Mouse (Mus musculus): ENCODE measurements around the gene Bnip3.

The Bnip3 gene

DNA sequence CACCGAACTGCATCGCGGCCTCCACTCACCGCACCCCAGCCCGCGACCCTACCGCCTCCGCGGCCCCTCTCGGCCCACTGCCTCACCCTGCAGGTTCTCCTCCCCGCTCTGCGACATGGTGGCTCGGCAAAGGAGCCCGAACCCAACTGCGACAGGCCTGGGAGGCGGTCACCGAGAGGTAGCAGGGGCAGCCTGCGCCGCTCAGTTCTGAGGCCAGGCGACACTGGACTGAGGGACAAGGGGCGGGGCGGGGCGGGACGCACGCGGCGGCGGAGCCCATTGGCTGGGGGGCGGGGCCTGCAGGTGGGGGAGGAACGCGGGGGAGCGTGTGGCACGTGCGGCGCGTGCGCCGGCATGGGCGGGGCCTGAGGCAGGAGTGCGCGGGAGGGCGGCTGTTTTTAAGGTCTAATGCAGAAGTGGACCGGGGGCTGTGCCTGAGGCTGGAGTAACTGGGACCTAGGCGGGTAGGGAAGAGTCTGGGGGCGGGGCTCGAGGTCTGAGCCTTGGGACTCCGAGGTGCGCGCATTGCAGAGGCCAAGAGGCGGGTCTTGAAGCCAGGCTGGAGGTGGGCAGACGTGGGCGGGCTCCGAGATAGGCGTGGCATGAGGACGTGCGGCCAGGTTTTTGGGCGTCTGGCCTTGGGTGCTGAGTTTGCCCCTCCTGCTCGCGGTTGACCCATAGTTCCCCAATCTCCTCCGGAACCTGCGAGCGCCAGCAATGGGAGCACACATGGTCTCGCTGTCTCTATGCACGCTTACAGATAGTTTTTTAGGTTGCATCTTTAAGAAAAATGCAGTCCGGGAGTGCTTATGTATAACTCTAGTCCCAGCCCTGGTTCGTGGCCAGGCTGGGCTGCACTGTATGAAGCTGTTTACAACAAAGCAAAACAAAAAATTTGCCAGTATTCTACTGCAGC, at the start of gene Bnip3:
Gene Bnip3 (minus strand): TSS at position 243 of the 916 bp plus-strand sequence.
- DNase-seq, result peak; percentile 85 to 89

DNA sequence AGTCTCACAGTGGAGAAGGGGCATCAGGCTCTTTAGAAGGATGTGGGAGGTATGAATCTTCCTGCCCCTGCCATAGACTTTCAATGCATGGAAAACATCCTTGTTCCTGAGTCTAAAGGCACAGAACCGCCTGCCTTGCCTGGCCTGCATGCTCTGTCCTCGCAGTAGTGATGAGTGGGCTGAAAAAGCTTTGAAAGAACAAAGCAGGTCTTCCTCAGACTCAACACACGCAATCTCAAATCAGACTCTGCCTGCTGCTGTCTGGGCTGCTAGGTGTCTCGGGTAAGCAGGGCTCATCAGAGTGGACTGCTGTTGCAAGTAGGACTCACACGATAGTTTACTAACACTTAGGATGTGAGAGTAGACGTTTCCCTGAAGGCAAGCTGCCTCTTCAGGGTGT, 47.8 kb upstream of the Bnip3 start:
- DNase-seq, result no peak

DNA sequence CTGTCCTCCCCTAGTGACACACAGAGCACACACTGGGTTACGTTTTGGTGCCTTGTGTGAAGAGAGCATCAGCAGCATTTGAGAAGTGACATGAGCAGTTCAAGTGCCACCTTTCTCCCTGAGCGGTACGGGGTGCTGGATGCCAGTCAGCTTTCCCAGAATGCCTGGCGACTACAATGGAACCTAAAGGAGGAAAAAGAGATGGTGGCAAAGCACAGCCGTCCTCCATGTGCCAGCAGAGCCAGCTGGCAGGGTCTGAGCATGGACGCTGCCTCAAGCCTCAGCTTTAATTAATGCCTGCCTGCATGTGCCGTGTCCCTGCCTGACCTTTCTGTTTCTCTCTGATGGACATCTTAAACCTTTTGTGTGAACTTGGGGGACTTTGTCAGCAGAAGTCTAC, 46.5 kb upstream of the Bnip3 start:
- DNase-seq, result peak; percentile 50 to 64

DNA sequence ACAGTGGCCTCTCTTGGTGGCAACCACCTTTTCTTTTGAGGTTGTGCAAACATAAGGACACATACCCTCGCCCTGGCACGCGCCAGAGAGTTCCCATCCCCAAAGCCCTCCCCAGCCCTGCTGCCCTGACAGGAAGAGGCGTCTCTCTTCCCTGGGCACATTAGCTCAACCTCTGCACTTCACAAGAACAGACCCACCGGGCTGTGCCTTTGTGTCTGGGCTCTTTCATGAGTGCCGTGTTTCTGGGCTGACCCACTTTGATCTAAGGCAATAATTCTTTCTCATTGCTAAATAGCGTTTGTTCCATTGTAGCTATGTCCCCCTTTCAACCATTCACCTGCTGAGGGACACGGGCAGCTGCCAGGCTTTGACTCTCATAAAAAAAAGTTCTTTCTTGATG, 39.0 kb upstream of the Bnip3 start:
- DNase-seq, result no peak

DNA sequence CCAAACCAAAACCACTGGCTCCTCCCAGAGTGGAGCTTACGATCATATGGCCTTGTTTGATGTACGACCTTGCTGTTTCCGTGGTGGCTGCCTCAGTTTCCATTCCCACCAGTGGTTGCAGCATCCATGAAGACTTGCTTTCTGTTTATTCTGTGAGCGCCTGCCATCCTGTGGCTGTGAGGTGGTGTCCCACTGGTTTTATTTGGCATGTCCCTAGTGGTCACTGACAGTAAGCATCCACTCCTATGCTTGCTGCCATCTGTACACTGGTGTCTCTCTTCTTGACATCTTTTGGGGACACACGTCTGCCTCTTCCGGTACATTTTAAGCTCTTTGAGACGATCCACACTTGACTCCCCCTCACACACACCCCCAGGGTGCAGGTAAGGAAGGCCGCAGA, 38.4 kb upstream of the Bnip3 start:
- no peak for DNase-seq

DNA sequence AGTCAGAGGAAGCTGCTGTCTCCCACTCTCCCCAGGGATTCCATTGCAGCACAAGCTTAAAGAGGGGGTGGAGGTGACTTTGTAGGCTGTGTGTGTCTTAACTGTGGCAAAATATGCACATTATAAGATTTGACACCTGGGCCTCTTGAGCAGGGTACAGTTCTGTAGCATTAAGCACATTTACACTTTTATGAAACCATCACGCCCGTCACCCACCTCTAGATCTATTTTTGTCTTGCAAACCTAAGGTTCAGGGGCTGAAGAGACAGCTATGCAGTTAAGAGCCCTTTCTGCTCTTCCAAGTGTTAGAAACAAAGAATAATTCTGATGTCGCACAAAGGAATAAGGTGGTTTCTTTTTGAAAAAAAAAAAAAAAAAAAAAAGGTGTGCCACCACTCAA, 36.3 kb upstream of the Bnip3 start:
- no peak for DNase-seq

DNA sequence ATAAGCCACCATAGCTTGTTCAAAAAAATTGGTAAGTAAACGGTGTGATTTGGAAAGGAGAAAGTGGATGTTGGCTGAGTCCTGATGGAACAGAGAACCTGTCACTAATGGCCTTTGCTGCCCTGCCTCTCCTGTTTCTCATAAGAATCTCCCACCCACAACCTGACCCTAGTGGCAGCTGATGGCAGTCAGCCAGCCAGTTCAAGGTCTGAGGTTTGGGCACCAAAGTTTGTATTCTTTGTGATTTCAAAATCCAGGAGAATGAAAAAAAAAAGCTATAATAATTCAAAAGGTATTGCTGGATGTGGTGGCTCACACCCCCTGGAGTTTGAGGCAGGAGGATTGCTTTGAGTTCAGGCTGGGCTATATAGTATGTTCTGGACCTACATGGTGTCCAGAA, 33.0 kb upstream of the Bnip3 start:
- no peak for DNase-seq

DNA sequence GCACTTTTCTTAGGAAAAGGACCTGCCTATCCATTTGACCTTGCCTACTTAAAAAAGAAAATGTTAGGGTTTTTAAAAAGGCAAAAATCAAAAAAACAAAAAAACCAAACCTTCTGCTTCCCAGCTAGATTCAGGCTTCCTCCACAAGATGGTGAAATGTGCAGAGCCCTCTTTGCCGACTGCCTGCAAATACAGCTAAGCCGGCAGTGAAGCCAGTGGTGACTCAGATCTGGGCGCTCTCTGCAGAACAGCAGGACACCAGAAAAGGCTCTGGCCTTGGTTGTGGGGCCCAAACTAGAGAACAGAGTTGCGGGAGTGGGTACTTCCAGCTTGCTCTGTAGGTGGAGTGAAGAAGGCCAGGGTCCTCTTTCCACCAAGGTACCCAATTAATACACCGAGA, 32.3 kb upstream of the Bnip3 start:
- DNase-seq, result peak; percentile 23 to 31

DNA sequence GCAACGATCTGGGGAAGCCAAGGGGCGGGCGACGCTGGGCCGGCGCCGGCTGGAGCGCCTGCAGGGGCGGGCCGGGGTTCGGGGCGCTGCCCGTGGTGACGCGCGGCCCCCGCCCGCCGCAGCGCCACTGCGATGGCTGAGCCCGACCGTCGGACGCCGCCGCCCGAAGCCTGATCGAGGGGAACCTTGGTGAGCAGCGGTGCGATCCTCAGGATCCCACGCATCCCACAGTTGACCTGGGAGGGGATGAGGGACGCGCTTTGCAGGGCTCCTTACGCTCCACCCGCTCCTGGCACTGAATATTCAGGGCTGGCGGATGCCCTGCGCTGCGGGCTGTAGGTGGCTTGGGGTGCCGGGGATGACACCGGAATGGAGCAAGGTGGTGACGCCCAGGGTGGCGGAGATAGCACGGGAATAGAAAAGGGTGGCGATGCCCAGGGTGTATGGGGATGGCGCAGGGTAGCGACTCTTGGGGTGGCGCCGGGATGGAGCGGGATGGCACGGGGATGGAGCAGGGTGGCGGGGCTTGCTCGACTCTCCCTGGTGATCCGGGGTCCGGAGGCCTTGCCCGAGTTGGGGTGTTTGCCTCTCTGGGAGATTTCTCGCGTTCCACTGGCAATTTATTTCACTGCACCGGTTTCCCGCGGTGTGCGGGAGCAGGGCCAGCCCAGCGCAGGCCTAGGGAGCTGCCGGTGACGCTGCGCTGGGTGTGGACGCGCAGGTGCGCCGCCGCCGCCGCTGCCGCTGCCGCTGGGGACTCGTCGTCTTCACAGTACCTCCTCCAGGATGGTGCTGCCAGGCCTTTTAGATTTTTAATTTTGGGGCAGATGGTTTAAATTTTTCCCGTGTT, 31.5 kb upstream of the Bnip3 start, which contains the start of gene Jakmip3:
Gene Jakmip3 (plus strand): TSS at position 119 of the 850 bp plus-strand sequence.
- peak; percentile 75 to 76 for DNase-seq

DNA sequence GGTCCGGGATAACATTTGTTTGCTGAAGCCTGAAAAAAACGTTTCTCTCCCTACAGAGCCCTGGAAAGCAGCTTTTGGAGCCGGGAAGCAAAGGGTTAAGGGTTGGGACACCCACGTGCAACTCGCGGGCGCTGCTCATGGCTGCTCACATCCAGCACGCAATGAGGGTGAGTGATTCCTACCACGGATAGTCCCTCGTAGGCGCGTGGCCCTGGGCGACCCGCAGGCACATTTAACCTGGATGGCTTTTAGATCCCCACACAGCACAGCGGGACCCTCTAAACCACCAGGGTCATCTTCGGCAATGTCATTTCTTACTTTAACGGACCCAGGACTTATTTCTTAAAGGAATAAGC, 30.9 kb upstream of the Bnip3 start:
- DNase-seq, result peak; percentile 69 to 70

DNA sequence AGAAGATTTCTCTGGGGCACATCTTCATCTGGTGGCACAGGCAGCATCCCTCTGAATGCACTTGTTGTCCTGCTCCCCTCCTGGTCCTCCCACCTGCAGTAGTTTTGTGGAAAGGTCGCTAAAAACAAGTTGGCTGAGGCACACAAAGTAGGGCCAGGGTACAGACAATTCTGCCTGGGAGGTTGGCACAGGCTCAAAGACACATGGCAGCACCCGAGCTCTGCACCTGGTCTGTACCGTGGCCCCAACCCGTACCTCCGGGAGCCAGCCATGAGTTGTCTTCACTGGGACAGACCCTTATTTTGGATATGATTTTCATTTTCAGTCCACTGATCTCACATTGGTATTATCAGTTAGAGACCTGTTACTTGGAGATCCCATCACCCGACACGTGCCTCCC, 29.7 kb upstream of the Bnip3 start:
- no peak for DNase-seq

DNA sequence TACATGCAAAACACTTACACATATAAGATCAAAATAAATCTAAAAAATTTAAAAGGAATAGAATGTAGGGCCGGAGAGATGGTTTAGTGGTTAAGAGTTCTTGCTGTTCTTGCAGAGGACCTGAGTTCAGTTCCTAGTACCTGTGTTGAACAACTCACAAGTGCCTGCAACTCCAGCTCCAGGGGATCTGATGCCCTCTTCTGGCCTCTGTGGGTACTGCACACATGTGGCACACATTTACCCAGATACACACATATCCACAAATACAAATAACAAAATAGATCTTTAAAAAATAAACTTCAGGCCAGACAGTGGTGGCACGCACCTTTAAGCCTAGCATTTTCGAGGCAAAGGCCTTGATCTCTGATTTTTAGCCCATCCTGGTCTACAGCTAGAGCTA, 25.2 kb upstream of the Bnip3 start:
- no peak for DNase-seq

DNA sequence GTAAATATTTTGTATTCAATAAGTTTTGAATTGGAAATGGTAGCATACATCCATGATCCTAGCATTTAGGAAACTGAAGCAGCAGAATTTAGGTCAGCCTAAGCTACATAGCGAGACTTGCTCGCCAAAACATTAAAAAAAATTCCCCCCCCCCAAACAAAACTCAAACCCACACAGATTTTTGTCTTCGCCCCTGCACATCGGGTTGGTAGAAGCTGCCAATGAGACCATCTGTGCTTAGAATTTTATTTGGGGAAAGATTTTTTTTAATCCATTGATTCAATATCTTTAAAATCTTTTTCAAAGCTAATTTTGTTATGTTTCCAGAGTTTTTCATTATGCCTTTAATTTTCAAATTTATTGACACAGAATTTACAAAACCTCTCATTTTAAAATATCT, 19.1 kb upstream of the Bnip3 start:
- DNase-seq, result no peak

DNA sequence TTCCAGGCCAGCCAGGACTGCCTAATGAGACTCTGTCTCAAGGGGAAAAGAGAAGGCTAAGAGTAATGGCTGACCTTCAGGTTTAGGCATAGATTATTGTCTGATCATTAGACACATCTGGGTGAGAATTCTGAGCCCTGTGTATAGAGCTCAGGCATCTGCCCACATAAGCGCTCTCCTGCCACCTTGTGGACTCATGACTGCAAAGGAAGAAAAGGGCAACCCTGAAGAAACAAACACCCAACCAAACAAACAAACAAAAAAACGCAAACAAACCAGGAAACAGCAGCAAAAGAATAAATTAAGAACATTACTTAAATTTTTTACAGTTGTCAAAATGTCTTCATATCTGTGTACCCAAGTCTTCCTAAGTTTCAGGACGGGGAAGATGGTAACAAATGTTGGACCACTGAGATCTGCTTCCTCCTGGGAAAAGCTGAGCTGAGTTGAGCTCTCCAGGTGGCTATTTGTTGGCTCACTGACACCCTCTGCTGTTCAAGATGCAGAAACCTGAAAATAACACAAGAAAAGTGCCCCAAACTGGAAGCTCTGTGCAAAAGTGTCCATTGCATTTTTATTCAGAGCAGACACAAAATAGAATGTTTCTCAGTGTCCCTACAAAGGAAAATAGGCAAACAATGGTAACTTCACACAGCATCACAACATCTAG, 14.6 kb upstream of the Bnip3 start:
- DNase-seq, result peak in 1 of 2 experiments; percentile 23

DNA sequence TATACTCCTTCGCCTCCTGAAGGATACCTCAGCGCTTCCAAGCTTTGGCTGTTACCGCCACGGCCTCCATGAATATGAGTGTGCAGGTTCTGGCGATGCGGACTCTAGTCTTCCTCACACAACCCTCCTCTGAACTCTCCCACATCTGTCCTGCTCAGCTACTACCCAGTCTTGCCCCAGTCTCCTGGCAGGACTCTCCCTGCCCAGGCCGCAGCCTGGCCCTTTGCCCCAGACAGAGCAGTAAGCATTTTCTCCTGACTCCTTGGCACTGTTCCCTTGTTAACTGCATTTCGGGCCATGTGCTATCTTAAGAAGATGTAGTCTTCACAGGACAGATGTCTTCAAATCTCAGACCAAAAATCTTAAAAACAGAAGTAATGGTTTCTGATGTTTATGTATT, 12.3 kb upstream of the Bnip3 start:
- DNase-seq, result no peak

DNA sequence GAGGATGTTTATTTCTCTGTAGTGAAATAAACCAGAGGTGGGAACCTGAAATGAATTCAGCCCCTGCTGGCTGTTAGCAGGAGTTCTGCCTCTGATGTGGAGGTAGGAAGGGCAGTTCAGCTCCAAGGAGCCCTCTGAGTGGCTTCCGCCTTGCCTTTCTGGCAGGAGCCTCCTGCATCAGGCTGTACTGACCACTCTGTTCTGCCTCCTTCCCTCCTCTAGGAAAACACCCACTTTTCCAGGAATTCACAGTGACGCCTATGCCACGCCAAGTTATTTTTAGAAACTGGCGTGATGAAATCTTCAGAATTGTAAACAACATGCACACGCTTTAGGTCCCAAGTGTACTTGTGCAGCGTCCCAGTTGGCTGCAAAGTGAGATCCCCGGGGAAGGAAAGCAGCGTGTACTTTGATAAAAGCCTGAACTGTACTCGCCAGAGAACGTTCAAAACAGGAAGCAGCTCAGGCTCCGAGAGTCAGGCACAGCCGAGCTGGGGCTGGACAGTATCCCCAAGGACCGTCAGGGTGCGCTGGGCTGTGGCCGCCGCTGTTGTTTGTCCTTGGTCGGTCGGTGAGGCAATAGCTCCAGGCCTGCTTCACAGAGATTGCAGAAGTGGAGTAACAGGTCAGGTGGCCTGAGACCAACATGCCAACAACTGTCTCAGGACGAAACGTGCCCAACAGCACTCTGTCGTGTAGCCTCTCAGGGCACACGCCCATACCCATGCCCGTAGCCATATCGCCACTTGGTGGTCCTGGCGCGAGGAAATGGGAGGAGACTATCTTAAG, 10.0 kb upstream of the Bnip3 start:
- peak; percentile 27 to 34 for DNase-seq

DNA sequence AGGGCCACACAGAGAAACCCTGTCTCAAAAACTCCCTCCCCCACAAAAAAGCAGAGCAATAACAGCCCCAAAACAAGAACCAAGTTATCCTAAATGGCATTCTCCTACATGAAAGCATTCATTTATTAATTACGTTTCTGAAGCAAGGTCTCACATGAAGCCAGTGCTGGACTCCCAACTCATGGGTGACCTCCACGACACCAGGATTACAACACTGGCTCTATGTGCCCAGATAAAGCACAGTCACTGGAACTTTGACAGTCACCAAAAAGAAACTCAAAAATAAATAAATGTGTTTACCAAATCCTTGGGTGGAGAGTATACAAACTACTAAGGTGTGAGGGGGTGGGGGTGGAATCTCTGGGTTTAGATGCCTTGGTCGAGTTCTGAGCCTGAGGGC, 4.3 kb upstream of the Bnip3 start:
- no peak for DNase-seq

DNA sequence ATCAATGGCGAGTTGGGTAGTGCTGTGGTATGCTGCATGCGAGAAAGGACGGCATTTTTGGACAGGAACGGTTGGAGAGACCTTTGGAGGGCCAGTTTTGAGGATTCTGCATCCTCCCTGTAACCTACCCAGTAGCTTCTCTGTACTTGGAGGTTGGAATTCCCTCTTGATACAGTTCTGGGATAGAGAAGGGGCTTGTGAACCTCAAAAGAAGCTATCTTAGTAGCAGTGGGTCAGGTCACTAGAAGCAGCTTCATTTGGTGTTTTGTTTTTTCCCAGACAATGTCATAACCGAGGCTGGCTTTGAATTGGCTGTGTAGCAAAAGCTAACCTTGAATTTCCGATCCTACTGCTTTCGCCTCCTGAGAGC, 859 bp upstream of the Bnip3 start:
- no peak for DNase-seq

DNA sequence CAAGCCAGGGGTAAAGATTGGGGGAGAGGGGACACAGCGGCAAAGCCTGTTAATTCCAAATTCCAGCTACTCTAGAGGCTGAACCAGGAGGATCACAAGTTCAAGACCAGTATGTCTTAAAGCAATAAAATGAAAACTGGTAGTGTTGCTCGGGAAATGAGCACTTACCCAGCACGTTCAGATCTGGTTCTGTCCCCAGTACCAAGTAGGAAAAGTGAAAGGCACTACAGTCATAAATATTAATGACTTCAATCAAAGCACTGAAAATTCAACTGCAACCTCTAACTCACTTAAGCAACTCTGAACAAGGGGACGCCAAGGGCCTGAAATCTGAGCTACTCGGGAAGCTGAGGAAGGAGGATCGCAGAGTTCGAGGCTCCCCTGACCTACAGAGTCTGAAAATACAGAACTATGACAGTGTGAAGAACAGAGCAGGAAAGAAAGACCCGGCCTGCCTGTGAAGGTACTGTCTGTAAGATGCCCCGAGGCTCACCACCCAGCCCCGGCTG, 497 bp downstream of the Bnip3 start:
- DNase-seq, result no peak

DNA sequence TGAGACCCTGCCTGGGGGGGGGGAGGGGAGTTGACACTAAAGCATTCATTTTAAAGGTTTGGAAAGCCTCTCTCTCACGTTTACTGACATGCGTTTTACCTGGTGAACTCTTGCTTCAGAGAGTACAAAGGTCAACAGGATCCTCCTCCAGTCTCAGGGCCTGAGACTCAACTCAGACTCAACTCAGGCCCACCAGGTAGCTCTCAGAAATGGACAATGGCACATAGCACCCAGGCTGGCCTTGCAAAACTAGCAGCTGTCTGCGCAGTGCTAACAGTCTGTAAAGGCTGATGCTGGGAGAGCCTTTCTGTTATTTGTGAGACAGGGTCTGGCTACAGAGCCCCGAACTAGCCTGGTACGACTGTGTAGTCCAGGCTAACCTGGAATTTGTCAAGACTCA, 1.3 kb downstream of the Bnip3 start:
- DNase-seq, result no peak

DNA sequence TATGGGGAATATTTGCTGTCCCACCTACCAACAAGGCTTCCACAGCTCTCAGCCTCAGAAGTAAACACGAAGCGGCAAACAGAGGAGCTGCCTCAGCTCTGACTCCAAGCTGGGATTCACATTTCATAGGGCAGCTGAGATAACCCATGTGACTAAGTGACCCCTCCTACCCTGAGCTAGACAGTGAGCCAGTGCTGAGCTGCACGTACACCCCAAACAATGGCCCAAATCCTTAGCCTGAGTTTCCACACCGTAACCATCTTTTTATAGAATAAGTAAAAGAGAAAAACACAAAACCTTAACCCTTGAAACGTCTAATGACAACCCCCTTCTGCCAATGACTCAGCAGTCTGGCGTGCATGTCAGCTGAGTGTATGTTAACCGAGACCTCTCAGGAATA, 2.3 kb downstream of the Bnip3 start:
- peak; percentile 18 to 44 for DNase-seq

DNA sequence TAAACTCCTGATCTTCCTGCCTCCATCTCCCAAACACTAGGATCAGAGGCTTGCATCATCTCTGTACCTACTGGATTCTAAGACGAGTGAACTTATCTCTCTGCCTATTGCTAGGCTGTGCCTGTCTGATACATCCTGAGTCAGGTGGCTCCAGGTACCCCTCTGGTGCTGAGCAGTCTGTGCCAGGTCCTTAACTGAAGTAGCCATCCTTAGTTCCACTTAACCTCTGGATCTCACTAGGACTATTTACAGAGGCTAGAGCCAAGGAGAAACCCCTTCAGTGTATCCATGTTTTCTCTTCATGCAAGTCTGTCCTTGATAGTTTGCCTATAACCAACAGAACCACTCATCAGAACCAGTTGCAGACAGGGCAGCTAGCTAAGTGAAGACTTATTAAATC, 2.9 kb downstream of the Bnip3 start:
- no peak for DNase-seq
